Mouse (Mus musculus): ENCODE measurements around the gene Krtap28-13. TPM values are rescaled to one million over a fixed set of nuclear protein-coding genes. Genes with fewer than 3 reads are reported as not detected.

Gene Krtap28-13
- polyA plus RNA-seq, 1 experiment: not detected

GRCm38 (mm10) chr1:83039080-83039479 lies 21.6 kb upstream of the Krtap28-13 start:
- Histone ChIP-seq H3K36me3 (ENCODE audit: control insufficient read depth) (no peaks in the 10 kb centered on the region), H3K27me3 (ENCODE audit: control insufficient read depth) (peaks cover 10% of the 10 kb centered on the region), H3K9me3 (ENCODE audit: control insufficient read depth, low read length) (no peaks in the 10 kb centered on the region), H3K4me1 (ENCODE audit: control insufficient read depth) (no peaks in the 10 kb centered on the region; the same call in 1 of the 2 replicates), H3K4me3 (replicated peaks) (no peak overlapping the region)
- no peak for TF ChIP-seq TAL1 (IDR thresholded peaks at IDR 0.05; ENCODE audit: low read length)
- TF ChIP-seq GATA1 (IDR thresholded peaks at IDR 0.05; ENCODE audit: low read length): no peak

DNA sequence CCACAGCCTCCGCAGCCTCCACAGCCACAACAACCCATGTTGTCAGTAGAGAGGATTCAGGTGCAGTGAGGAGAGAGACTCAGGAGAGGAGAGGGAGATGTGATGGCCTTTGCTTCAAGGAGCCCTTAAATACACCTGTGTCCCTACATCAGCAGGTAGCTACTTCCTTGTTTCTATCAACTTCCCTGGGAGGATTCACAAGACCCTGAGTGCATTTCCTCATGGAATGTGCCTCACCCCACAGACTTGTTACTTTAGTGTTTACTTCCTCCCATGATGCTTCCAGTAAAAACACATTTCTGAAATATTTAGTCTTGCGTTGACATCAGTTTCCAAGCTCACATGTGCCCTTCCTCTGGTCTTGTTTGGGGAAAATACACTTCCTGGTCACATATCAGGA lies 18.4 kb upstream of the Krtap28-13 start, which contains the start of gene Krtap28-10:
Gene Krtap28-10, minus strand, starts transcription at position 101 of the 400 bp plus-strand sequence.
- peaks cover 10% of the 10 kb centered on the region for H3K27me3 ChIP-seq (ENCODE audit: control insufficient read depth)
- H3K4me1 ChIP-seq (ENCODE audit: control insufficient read depth): no peaks in the 10 kb centered on the region; the same call in 1 of the 2 replicates
- H3K36me3 ChIP-seq (ENCODE audit: control insufficient read depth): no peaks in the 10 kb centered on the region
- H3K9me3 ChIP-seq (ENCODE audit: control insufficient read depth, low read length): no peaks in the 10 kb centered on the region
- H3K4me3 ChIP-seq (replicated peaks): no peak within 1 kb of the TSS
- TF ChIP-seq GATA1 (IDR thresholded peaks at IDR 0.05; ENCODE audit: low read length): no peak
- TF ChIP-seq TAL1 (IDR thresholded peaks at IDR 0.05; ENCODE audit: low read length): no peak

- H3K27me3 ChIP-seq (ENCODE audit: control insufficient read depth): no peaks in the 10 kb centered on the region
- TF ChIP-seq TAL1 (IDR thresholded peaks at IDR 0.05; ENCODE audit: low read length) (no peak), GATA1 (IDR thresholded peaks at IDR 0.05; ENCODE audit: low read length) (no peak)
These were observed 15.8 kb upstream of the Krtap28-13 start, which contains the start of gene Gm47969 for GRCm38 (mm10) chr1:83044882-83045427. Gene Gm47969 (plus strand): TSS chr1:83044932.

DNA sequence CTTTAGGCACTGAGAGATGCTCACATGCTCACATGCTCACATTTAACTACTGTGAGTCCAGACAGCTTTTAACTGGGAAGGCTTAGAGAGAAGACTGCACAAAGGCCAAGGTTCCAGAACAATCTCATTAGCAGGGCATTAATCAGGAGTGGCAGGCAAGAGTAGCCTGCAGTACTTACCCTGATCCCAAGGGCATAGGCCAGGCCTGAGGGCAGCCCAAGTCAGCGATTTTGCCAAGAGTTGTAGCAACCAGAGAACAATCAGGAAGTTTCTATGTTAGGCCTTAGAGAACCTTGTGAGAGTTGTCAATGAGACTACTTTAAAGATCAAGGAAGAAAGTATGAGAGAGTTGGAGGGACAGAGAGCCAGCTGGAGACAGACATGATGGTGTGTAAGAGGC lies 2.2 kb upstream of the Krtap28-13 start:
- Histone ChIP-seq H3K36me3 (ENCODE audit: control insufficient read depth) (no peaks in the 10 kb centered on the region), H3K27me3 (ENCODE audit: control insufficient read depth) (no peaks in the 10 kb centered on the region), H3K9me3 (ENCODE audit: control insufficient read depth, low read length) (no peaks in the 10 kb centered on the region), H3K4me3 (replicated peaks) (no peak overlapping the region), H3K4me1 (ENCODE audit: control insufficient read depth) (no peaks in the 10 kb centered on the region)
- TF ChIP-seq TAL1 (IDR thresholded peaks at IDR 0.05; ENCODE audit: low read length) (no peak), GATA1 (IDR thresholded peaks at IDR 0.05; ENCODE audit: low read length) (no peak)

More at GRCm38 (mm10) chr1:83044882-83045427, 15.8 kb upstream of the Krtap28-13 start, which contains the start of gene Gm47969:
- H3K9me3 ChIP-seq (ENCODE audit: control insufficient read depth, low read length): no peaks in the 10 kb centered on the region
- no peaks in the 10 kb centered on the region for H3K36me3 ChIP-seq (ENCODE audit: control insufficient read depth)
- H3K4me3 ChIP-seq (replicated peaks): no peak within 1 kb of the TSS
- H3K4me1 ChIP-seq (ENCODE audit: control insufficient read depth): no peaks in the 10 kb centered on the region

DNA sequence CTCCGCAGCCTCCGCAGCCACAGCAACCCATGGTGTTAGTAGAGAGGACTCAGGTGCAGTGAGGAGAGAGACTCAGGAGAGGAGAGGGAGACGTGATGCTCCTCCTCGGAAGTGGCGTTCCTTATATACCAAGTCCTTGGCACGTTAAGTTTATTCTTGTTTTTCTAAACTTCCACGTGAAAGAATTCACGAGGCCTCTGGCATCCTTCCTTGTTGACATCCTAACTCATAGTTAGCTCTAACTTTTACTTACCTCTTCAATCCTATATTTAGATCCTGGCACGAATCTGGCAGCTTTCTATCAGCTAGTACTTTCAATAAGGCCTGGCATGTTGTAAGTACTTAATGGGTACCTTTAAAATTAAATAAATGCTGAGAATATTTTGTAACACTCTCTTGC lies 1.5 kb upstream of the Krtap28-13 start, which contains the start of gene A030005K14Rik:
Gene A030005K14Rik, minus strand, starts transcription at position 101 of the 400 bp plus-strand sequence.
- Histone ChIP-seq H3K9me3 (ENCODE audit: control insufficient read depth, low read length) (no peaks in the 10 kb centered on the region), H3K4me1 (ENCODE audit: control insufficient read depth) (no peaks in the 10 kb centered on the region), H3K36me3 (ENCODE audit: control insufficient read depth) (no peaks in the 10 kb centered on the region), H3K4me3 (replicated peaks) (no peak within 1 kb of the TSS), H3K27me3 (ENCODE audit: control insufficient read depth) (no peaks in the 10 kb centered on the region)
- TF ChIP-seq GATA1 (IDR thresholded peaks at IDR 0.05; ENCODE audit: low read length): no peak
- no peak for TF ChIP-seq TAL1 (IDR thresholded peaks at IDR 0.05; ENCODE audit: low read length)

DNA sequence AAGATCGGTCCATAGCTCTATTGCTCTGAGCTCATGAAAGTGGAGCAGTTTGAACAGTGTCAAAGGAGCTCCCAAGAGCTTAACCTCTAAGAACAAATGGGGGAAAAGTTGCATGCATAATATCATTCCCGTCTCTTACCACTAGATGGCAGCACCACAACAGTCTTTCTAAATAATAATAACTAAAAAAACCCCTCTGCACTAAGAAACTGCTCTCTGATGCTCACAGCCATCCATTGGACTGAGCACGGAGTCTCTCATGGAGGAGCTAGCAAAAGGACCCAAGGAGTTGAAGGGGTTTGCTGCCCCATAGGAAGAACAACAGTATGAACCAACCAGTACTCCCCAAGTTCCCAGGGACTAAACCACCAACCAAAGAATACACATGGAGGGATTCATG lies 4.1 kb downstream of the Krtap28-13 start:
- no peaks in the 10 kb centered on the region for H3K36me3 ChIP-seq (ENCODE audit: control insufficient read depth)
- TF ChIP-seq GATA1 (IDR thresholded peaks at IDR 0.05; ENCODE audit: low read length): no peak
- no peak for TF ChIP-seq TAL1 (IDR thresholded peaks at IDR 0.05; ENCODE audit: low read length)
- H3K9me3 ChIP-seq (ENCODE audit: control insufficient read depth, low read length): no peaks in the 10 kb centered on the region
- H3K4me3 ChIP-seq (replicated peaks): no peak overlapping the region
- no peaks in the 10 kb centered on the region for H3K27me3 ChIP-seq (ENCODE audit: control insufficient read depth)
- H3K4me1 ChIP-seq (ENCODE audit: control insufficient read depth): no peaks in the 10 kb centered on the region

GRCm38 (mm10) chr1:83066577-83066976 lies 5.8 kb downstream of the Krtap28-13 start:
- Histone ChIP-seq H3K36me3 (ENCODE audit: control insufficient read depth) (no peaks in the 10 kb centered on the region), H3K27me3 (ENCODE audit: control insufficient read depth) (no peaks in the 10 kb centered on the region), H3K4me3 (replicated peaks) (no peak overlapping the region), H3K4me1 (ENCODE audit: control insufficient read depth) (no peaks in the 10 kb centered on the region), H3K9me3 (ENCODE audit: control insufficient read depth, low read length) (no peaks in the 10 kb centered on the region)
- TF ChIP-seq GATA1 (IDR thresholded peaks at IDR 0.05; ENCODE audit: low read length) (no peak), TAL1 (IDR thresholded peaks at IDR 0.05; ENCODE audit: low read length) (no peak)

DNA sequence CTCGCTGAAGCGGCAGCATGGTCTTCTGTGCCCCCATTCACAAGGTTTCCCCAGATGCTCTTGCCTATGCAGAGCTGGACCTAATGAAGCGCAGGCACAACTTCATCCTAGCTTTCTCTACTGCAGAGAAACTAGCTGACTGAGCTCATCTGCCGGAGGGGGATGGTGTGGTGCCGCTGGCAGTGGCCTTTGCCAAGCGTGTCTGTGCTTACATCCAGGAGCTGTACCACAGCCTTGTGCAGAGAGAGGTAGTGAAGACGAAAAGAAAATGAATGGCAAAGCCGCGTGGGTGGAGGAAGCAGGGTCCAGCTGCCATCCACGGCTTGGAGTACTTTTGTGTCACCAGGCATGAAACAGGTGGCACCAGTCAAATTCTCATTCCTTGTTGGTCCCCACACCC lies 6.5 kb downstream of the Krtap28-13 start:
- no peaks in the 10 kb centered on the region for H3K27me3 ChIP-seq (ENCODE audit: control insufficient read depth)
- H3K9me3 ChIP-seq (ENCODE audit: control insufficient read depth, low read length): no peaks in the 10 kb centered on the region
- TF ChIP-seq GATA1 (IDR thresholded peaks at IDR 0.05; ENCODE audit: low read length) (no peak), TAL1 (IDR thresholded peaks at IDR 0.05; ENCODE audit: low read length) (no peak)
- H3K4me3 ChIP-seq (replicated peaks): no peak overlapping the region
- no peaks in the 10 kb centered on the region for H3K36me3 ChIP-seq (ENCODE audit: control insufficient read depth)
- no peaks in the 10 kb centered on the region for H3K4me1 ChIP-seq (ENCODE audit: control insufficient read depth)

- no peak overlapping the region for H3K4me3 ChIP-seq (replicated peaks)
- no peaks in the 10 kb centered on the region for H3K36me3 ChIP-seq (ENCODE audit: control insufficient read depth)
- H3K4me1 ChIP-seq (ENCODE audit: control insufficient read depth): no peaks in the 10 kb centered on the region
- no peaks in the 10 kb centered on the region for H3K9me3 ChIP-seq (ENCODE audit: control insufficient read depth, low read length)
- TF ChIP-seq TAL1 (IDR thresholded peaks at IDR 0.05; ENCODE audit: low read length) (no peak), GATA1 (IDR thresholded peaks at IDR 0.05; ENCODE audit: low read length) (no peak)
- no peaks in the 10 kb centered on the region for H3K27me3 ChIP-seq (ENCODE audit: control insufficient read depth)
These were observed 14.9 kb downstream of the Krtap28-13 start for GRCm38 (mm10) chr1:83075526-83076189.
